Mouse (Mus musculus) spleen, adult 2 months (tissue): ENCODE results near the gene Pcdh9.

Source experiments
- CTCF ChIP-seq: fragments of 200-500 bp; IDR thresholded peaks from 2 replicates; pipeline ENCODE4 v1.5.1; 2011; ENCODE audit warnings: mild to moderate bottlenecking, inconsistent platforms; ENCODE audit not compliant: insufficient read depth, insufficient read length, insufficient replicate concordance; ENCODE audit errors: extremely low read depth
- POLR2A ChIP-seq: fragments of 200-500 bp; IDR thresholded peaks from 2 replicates; pipeline ENCODE4 v1.6.1; 2011; ENCODE audit warnings: low read depth, low read length, inconsistent platforms

- TF ChIP-seq CTCF = no peak
- no peak for TF ChIP-seq POLR2A
Observed at GRCm38 (mm10) chr14:93498813-93499690, 391.4 kb downstream of the Pcdh9 start.
